Mouse (Mus musculus) lung, embryonic 16.5 days (tissue): ENCODE measurements around the gene Smc3. TPM values are rescaled to one million over a fixed set of nuclear protein-coding genes. Genes with fewer than 3 reads are reported as not detected.
A peak's percentile ranks its signal among the peaks of the same experiment; 100 is the strongest.

Source experiments
- ATAC-seq: fragments of 200-750 bp; cut with Nextera tagmentation; 2 replicates; pipeline ENCODE4 v1.8.0; 2017; ENCODE audit warnings: low read depth, mild to moderate bottlenecking, moderate library complexity
- H3K27ac ChIP-seq: fragments of 300-500 bp; sonication (generic); 2 replicates; pipeline ENCODE4 v1.5.1; 2014; ENCODE audit warnings: mild to moderate bottlenecking, control low read depth, low read length
- H3K27me3 ChIP-seq: fragments of 300-500 bp; sonication (generic); 2 replicates; pipeline ENCODE4 v1.6.1; 2014; ENCODE audit warnings: low read depth, low read length, mixed read lengths; ENCODE audit not compliant: control insufficient read depth, insufficient read depth
- H3K36me3 ChIP-seq: fragments of 300-500 bp; sonication (generic); 2 replicates; pipeline ENCODE4 v1.6.1; 2014; ENCODE audit warnings: low read length; ENCODE audit not compliant: control insufficient read depth, insufficient read depth
- H3K4me1 ChIP-seq: fragments of 300-500 bp; sonication (generic); replicated peaks from 2 replicates; pipeline ENCODE4 v1.6.1; 2014; ENCODE audit warnings: low read length, mixed read lengths; ENCODE audit not compliant: control insufficient read depth, insufficient read depth
- H3K4me2 ChIP-seq: fragments of 300-500 bp; sonication (generic); 2 replicates; pipeline ENCODE4 v1.6.1; 2014; ENCODE audit warnings: low read depth, low read length, control low read depth
- H3K4me3 ChIP-seq: fragments of 300-500 bp; sonication (generic); 2 replicates; pipeline ENCODE4 v1.5.1; 2014; ENCODE audit warnings: mild to moderate bottlenecking, low read length, control low read depth
- H3K9ac ChIP-seq: fragments of 300-500 bp; sonication (generic); 2 replicates; pipeline ENCODE4 v1.6.1; 2014; ENCODE audit warnings: low read length, control low read depth
- H3K9me3 ChIP-seq: fragments of 300-500 bp; sonication (generic); 2 replicates; pipeline ENCODE4 v1.6.1; 2016; ENCODE audit warnings: low read length; ENCODE audit not compliant: control insufficient read depth
- WGBS: fragments of 180-500 bp; shearing (Covaris S2); extraction: QIAGEN DNeasy Blood & Tissue Kit; methylation state at CpG from one replicate; pipeline ENCODE4 v1.1.7; 2014; 5-methylcytosine and 5-hydroxymethylcytosine counted together
- polyA plus RNA-seq: library from polyadenylated mRNA; unstranded; fragments of >200 nt; fragmentation: Nextera tagmentation; extraction: Ambion mirVana; gene quantifications from 2 replicates; pipeline ENCODE4 v1.2.1, GENCODE M21; 2015

Smc3 gene
- 64.2 and 69.8 TPM in 2 replicates for polyA plus RNA-seq

GRCm38 (mm10) chr19:53599757-53600539 lies at the start of gene Smc3:
Gene Smc3 (plus strand): TSS chr19:53600398.
- no peaks in the 10 kb centered on the region for H3K27me3 ChIP-seq
- H3K36me3 ChIP-seq, result peaks cover 4% of the 10 kb centered on the region; the same call in 1 of the 2 replicates
- peak within 1 kb of the TSS; percentile 94 for H3K27ac ChIP-seq
- peaks cover 13% of the 10 kb centered on the region for H3K4me1 ChIP-seq
- H3K4me3 ChIP-seq, result peak within 1 kb of the TSS; percentile 80
- peak within 1 kb of the TSS; percentile 88 for H3K4me2 ChIP-seq
- peak within 1 kb of the TSS; percentile 91 for H3K9ac ChIP-seq
- peak; percentile 98 for ATAC-seq
- WGBS, result under 1% methylated on average over 64 of the region's 70 CpGs
- no peaks in the 10 kb centered on the region for H3K9me3 ChIP-seq

GRCm38 (mm10) chr19:53550972-53551371 lies 49.2 kb upstream of the Smc3 start:
- Histone ChIP-seq H3K4me1 (peaks cover 5% of the 10 kb centered on the region; the same call in 1 of the 2 replicates), H3K27ac (no peak overlapping the region), H3K36me3 (no peaks in the 10 kb centered on the region), H3K4me2 (no peak overlapping the region), H3K4me3 (no peak overlapping the region), H3K9me3 (no peaks in the 10 kb centered on the region), H3K27me3 (no peaks in the 10 kb centered on the region), H3K9ac (no peak overlapping the region)
- WGBS, result 63% methylated on average over 12 of the region's 12 CpGs
- ATAC-seq, result no peak

GRCm38 (mm10) chr19:53552216-53552786 lies 47.9 kb upstream of the Smc3 start:
- no peaks in the 10 kb centered on the region for H3K27me3 ChIP-seq
- peaks cover 7% of the 10 kb centered on the region; the same call in 1 of the 2 replicates for H3K4me1 ChIP-seq
- 29% methylated on average over 10 of the region's 10 CpGs for WGBS
- no peaks in the 10 kb centered on the region for H3K9me3 ChIP-seq
- H3K4me3 ChIP-seq, result no peak overlapping the region
- no peaks in the 10 kb centered on the region for H3K36me3 ChIP-seq
- ATAC-seq, result no peak
- H3K4me2 ChIP-seq, result no peak overlapping the region
- H3K9ac ChIP-seq, result no peak overlapping the region
- H3K27ac ChIP-seq, result no peak overlapping the region

- H3K4me3 ChIP-seq, result no peak overlapping the region
- H3K9ac ChIP-seq, result no peak overlapping the region
- no peak overlapping the region for H3K4me2 ChIP-seq
- no peaks in the 10 kb centered on the region for H3K36me3 ChIP-seq
- H3K4me1 ChIP-seq, result peaks cover 10% of the 10 kb centered on the region; the same call in 1 of the 2 replicates
- 0 out of 2 replicates have a peak, but pooled peaks have one; percentile 21 for ATAC-seq
- no peaks in the 10 kb centered on the region for H3K27me3 ChIP-seq
- H3K27ac ChIP-seq, result no peak overlapping the region
- no peaks in the 10 kb centered on the region for H3K9me3 ChIP-seq
- WGBS, result 30% methylated on average over 6 of the region's 6 CpGs
These were observed 47.4 kb upstream of the Smc3 start for GRCm38 (mm10) chr19:53552795-53553194.

- Histone ChIP-seq H3K9ac (no peak overlapping the region), H3K27me3 (no peaks in the 10 kb centered on the region), H3K4me1 (peaks cover 10% of the 10 kb centered on the region; the same call in 1 of the 2 replicates), H3K36me3 (no peaks in the 10 kb centered on the region), H3K4me2 (no peak overlapping the region), H3K27ac (no peak overlapping the region), H3K4me3 (no peak overlapping the region), H3K9me3 (no peaks in the 10 kb centered on the region)
- ATAC-seq, result no peak
- 82% methylated on average over 11 of the region's 11 CpGs for WGBS
These were observed 45.8 kb upstream of the Smc3 start for GRCm38 (mm10) chr19:53554402-53554801.

- H3K4me3 ChIP-seq, result no peak overlapping the region
- H3K4me2 ChIP-seq, result no peak overlapping the region
- H3K4me1 ChIP-seq, result peaks cover 10% of the 10 kb centered on the region; the same call in 1 of the 2 replicates
- no peaks in the 10 kb centered on the region for H3K27me3 ChIP-seq
- ATAC-seq, result no peak
- H3K9me3 ChIP-seq, result no peaks in the 10 kb centered on the region
- no peaks in the 10 kb centered on the region for H3K36me3 ChIP-seq
- no peak overlapping the region for H3K9ac ChIP-seq
- WGBS, result 59% methylated on average over 5 of the region's 5 CpGs
- no peak overlapping the region for H3K27ac ChIP-seq
These were observed 45.1 kb upstream of the Smc3 start for GRCm38 (mm10) chr19:53554981-53555616.

GRCm38 (mm10) chr19:53556841-53557240 lies 43.4 kb upstream of the Smc3 start:
- H3K9me3 ChIP-seq, result no peaks in the 10 kb centered on the region
- no peaks in the 10 kb centered on the region for H3K27me3 ChIP-seq
- ATAC-seq, result no peak
- H3K4me2 ChIP-seq, result peak overlapping the region; percentile 48
- no peak overlapping the region for H3K9ac ChIP-seq
- 25% methylated on average over 6 of the region's 6 CpGs for WGBS
- H3K4me3 ChIP-seq, result peak overlapping the region; percentile 19; the same call in 1 of the 2 replicates
- H3K36me3 ChIP-seq, result no peaks in the 10 kb centered on the region
- H3K4me1 ChIP-seq, result peaks cover 10% of the 10 kb centered on the region; the same call in 1 of the 2 replicates
- H3K27ac ChIP-seq, result no peak overlapping the region

GRCm38 (mm10) chr19:53557267-53557936 lies 42.8 kb upstream of the Smc3 start:
- H3K27ac ChIP-seq, result no peak overlapping the region
- peak overlapping the region; percentile 19 for H3K4me3 ChIP-seq
- H3K9ac ChIP-seq, result peak overlapping the region; percentile 39; the same call in 1 of the 2 replicates
- ATAC-seq, result peak; percentile 57
- no peaks in the 10 kb centered on the region for H3K27me3 ChIP-seq
- H3K4me1 ChIP-seq, result peaks cover 9% of the 10 kb centered on the region; the same call in 1 of the 2 replicates
- WGBS, result 23% methylated on average over 20 of the region's 20 CpGs
- H3K9me3 ChIP-seq, result no peaks in the 10 kb centered on the region
- no peaks in the 10 kb centered on the region for H3K36me3 ChIP-seq
- peak overlapping the region; percentile 48 for H3K4me2 ChIP-seq
